Mouse (Mus musculus): Measurements from ENCODE around the gene Ilkap. TPM values are rescaled to one million over a fixed set of nuclear protein-coding genes. Genes with fewer than 3 reads are reported as not detected.

The Ilkap gene
- polyA plus RNA-seq, 1 experiment from 2014 or later, result 158 TPM

- Histone ChIP-seq H3K27ac (no peak overlapping the region), H3K9ac (no peak overlapping the region), H3K4me1 (no peaks in the 10 kb centered on the region), H3K36me3 (no peaks in the 10 kb centered on the region), H3K27me3 (peaks cover 6% of the 10 kb centered on the region), H3K4me2 (no peak overlapping the region), H3K4me3 (no peak overlapping the region), H3K9me3 (no peaks in the 10 kb centered on the region)
- WGBS, result 76% methylated on average over 3 of the region's 3 CpGs
- no peak for ATAC-seq (ENCODE audit: insufficient number of reproducible peaks, insufficient read depth, low FRiP score, low TSS enrichment, low read depth)
Measured at GRCm38 (mm10) chr1:91351249-91351648, 47.4 kb downstream of the Ilkap start.

- Histone ChIP-seq H3K9ac (no peak within 1 kb of the TSS), H3K4me3 (no peak within 1 kb of the TSS), H3K4me2 (no peak within 1 kb of the TSS), H3K4me1 (no peaks in the 10 kb centered on the region), H3K36me3 (no peaks in the 10 kb centered on the region), H3K9me3 (no peaks in the 10 kb centered on the region), H3K27me3 (peaks cover 10% of the 10 kb centered on the region), H3K27ac (no peak within 1 kb of the TSS)
- ATAC-seq (ENCODE audit: insufficient number of reproducible peaks, insufficient read depth, low FRiP score, low TSS enrichment, low read depth), result no peak
- 55% methylated on average over 4 of the region's 4 CpGs for WGBS
Measured at GRCm38 (mm10) chr1:91350841-91351240, 47.8 kb downstream of the Ilkap start, which contains the start of gene Klhl30. Gene Klhl30, plus strand, starts transcription at chr1:91351016.

DNA sequence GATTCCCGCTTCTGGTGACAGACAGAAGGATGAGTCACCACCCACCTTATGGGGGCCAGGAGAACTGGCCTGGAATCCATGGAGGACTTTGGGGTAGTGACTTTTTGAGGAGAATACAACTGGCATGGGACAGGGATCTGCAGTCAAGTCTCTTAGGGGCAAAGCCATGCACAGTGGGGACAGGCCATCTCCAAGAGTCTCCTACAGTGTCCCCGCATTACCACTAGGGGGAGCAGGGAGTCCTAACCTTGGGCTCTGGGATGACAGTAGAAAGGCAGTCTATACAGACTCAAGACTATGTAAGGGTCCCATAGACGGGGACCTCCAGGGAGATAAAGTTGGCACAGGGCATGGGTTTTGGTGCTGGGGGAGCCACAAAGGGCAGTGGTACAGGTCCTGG is 51.7 kb downstream of the Ilkap start:
- 40% methylated on average over 3 of the region's 3 CpGs for WGBS
- ATAC-seq (ENCODE audit: insufficient number of reproducible peaks, insufficient read depth, low FRiP score, low TSS enrichment, low read depth), result 0 out of 2 replicates have a peak, but pooled peaks have one; percentile 18

GRCm38 (mm10) chr1:91344921-91345685 is 53.5 kb downstream of the Ilkap start:
- no peak overlapping the region for H3K27ac ChIP-seq
- no peaks in the 10 kb centered on the region for H3K36me3 ChIP-seq
- 0 out of 2 replicates have a peak overlapping the region, but pooled peaks have one; percentile 4 for H3K9ac ChIP-seq
- peaks cover 11% of the 10 kb centered on the region for H3K4me1 ChIP-seq
- no peaks in the 10 kb centered on the region for H3K9me3 ChIP-seq
- 3% methylated on average over 68 of the region's 68 CpGs for WGBS
- ATAC-seq (ENCODE audit: insufficient number of reproducible peaks, insufficient read depth, low FRiP score, low TSS enrichment, low read depth), result no peak
- peaks cover 64% of the 10 kb centered on the region for H3K27me3 ChIP-seq
- H3K4me3 ChIP-seq, result peak overlapping the region; percentile 32
- peak overlapping the region; percentile 56 for H3K4me2 ChIP-seq

More for the DNA sequence above, 51.7 kb downstream of the Ilkap start:
- Histone ChIP-seq H3K9ac (no peak overlapping the region), H3K4me1 (peaks cover 11% of the 10 kb centered on the region), H3K4me3 (no peak overlapping the region), H3K4me2 (no peak overlapping the region), H3K27me3 (peaks cover 50% of the 10 kb centered on the region), H3K36me3 (no peaks in the 10 kb centered on the region), H3K27ac (no peak overlapping the region), H3K9me3 (no peaks in the 10 kb centered on the region)

DNA sequence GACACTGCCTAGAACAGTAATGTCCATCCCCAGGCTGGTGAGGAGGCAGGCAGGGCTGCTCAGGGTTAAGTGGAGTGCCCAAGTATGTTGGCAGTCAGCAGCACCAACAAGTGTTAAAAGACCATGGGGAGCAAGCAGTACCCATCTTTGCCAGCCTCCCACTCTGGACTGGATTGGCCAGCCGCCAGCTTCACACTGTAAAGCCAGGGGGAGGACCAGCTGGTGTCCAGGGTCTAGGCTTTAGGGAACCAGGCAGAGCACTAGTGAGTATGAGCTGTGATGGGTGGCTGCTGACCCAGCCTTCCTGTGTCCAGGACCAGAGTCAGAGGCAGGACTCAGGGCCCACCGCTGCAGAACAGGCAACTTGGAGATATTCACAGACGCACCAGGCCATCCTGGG is 54.6 kb downstream of the Ilkap start:
- Histone ChIP-seq H3K4me3 (no peak overlapping the region), H3K9ac (no peak overlapping the region), H3K4me1 (peaks cover 11% of the 10 kb centered on the region), H3K4me2 (no peak overlapping the region), H3K36me3 (no peaks in the 10 kb centered on the region), H3K27me3 (peaks cover 66% of the 10 kb centered on the region), H3K27ac (no peak overlapping the region), H3K9me3 (no peaks in the 10 kb centered on the region)
- WGBS, result 77% methylated on average over 3 of the region's 3 CpGs
- no peak for ATAC-seq (ENCODE audit: insufficient number of reproducible peaks, insufficient read depth, low FRiP score, low TSS enrichment, low read depth)

- Histone ChIP-seq H3K9me3 (no peaks in the 10 kb centered on the region), H3K36me3 (no peaks in the 10 kb centered on the region), H3K4me2 (no peak overlapping the region), H3K4me3 (no peak overlapping the region), H3K27me3 (peaks cover 21% of the 10 kb centered on the region), H3K27ac (no peak overlapping the region), H3K4me1 (no peaks in the 10 kb centered on the region), H3K9ac (no peak overlapping the region)
- ATAC-seq (ENCODE audit: insufficient number of reproducible peaks, insufficient read depth, low FRiP score, low TSS enrichment, low read depth), result no peak
- 87% methylated on average over 7 of the region's 7 CpGs for WGBS
Measured at GRCm38 (mm10) chr1:91337355-91337754, 61.3 kb downstream of the Ilkap start.

GRCm38 (mm10) chr1:91333582-91333981 is 65.0 kb downstream of the Ilkap start:
- Histone ChIP-seq H3K4me2 (no peak overlapping the region), H3K27ac (no peak overlapping the region), H3K27me3 (no peaks in the 10 kb centered on the region), H3K9ac (no peak overlapping the region), H3K36me3 (no peaks in the 10 kb centered on the region), H3K9me3 (no peaks in the 10 kb centered on the region), H3K4me1 (peaks cover 4% of the 10 kb centered on the region), H3K4me3 (no peak overlapping the region)
- ATAC-seq (ENCODE audit: insufficient number of reproducible peaks, insufficient read depth, low FRiP score, low TSS enrichment, low read depth), result no peak

- Histone ChIP-seq H3K27me3 (no peaks in the 10 kb centered on the region), H3K4me3 (no peak overlapping the region), H3K9ac (no peak overlapping the region), H3K27ac (no peak overlapping the region), H3K4me2 (no peak overlapping the region), H3K9me3 (no peaks in the 10 kb centered on the region), H3K36me3 (no peaks in the 10 kb centered on the region), H3K4me1 (peaks cover 11% of the 10 kb centered on the region)
- no peak for ATAC-seq (ENCODE audit: insufficient number of reproducible peaks, insufficient read depth, low FRiP score, low TSS enrichment, low read depth)
- 45% methylated on average over 4 of the region's 4 CpGs for WGBS
Measured at GRCm38 (mm10) chr1:91332102-91332501, 66.5 kb downstream of the Ilkap start.

- Histone ChIP-seq H3K27me3 (no peaks in the 10 kb centered on the region), H3K36me3 (no peaks in the 10 kb centered on the region), H3K4me1 (peaks cover 19% of the 10 kb centered on the region), H3K9me3 (no peaks in the 10 kb centered on the region), H3K9ac (no peak overlapping the region), H3K4me3 (no peak overlapping the region), H3K27ac (no peak overlapping the region), H3K4me2 (no peak overlapping the region)
- no peak for ATAC-seq (ENCODE audit: insufficient number of reproducible peaks, insufficient read depth, low FRiP score, low TSS enrichment, low read depth)
- WGBS, result 68% methylated on average over 4 of the region's 4 CpGs
Measured at GRCm38 (mm10) chr1:91325488-91326042, 73.0 kb downstream of the Ilkap start.

- Histone ChIP-seq H3K27me3 (no peaks in the 10 kb centered on the region), H3K27ac (no peak overlapping the region), H3K4me2 (no peak overlapping the region), H3K4me3 (no peak overlapping the region), H3K9me3 (no peaks in the 10 kb centered on the region), H3K36me3 (no peaks in the 10 kb centered on the region), H3K9ac (no peak overlapping the region), H3K4me1 (peaks cover 19% of the 10 kb centered on the region)
- no peak for ATAC-seq (ENCODE audit: insufficient number of reproducible peaks, insufficient read depth, low FRiP score, low TSS enrichment, low read depth)
- WGBS, result 54% methylated on average over 2 of the region's 2 CpGs
Measured at GRCm38 (mm10) chr1:91324646-91325045, 74.0 kb downstream of the Ilkap start.
